Mouse (Mus musculus) cerebellum, adult 2 months (tissue): ENCODE data around the gene Rere.

Source experiments
- CTCF ChIP-seq: fragments of 200-500 bp; IDR thresholded peaks from 2 replicates; pipeline ENCODE4 v1.5.1; 2011; ENCODE audit warnings: low read depth, mild to moderate bottlenecking, control low read depth, low read length, moderate library complexity, borderline replicate concordance; ENCODE audit not compliant: insufficient read depth
- POLR2A ChIP-seq: fragments of 200-500 bp; IDR thresholded peaks from 2 replicates; pipeline ENCODE4 v1.6.1; 2011; ENCODE audit warnings: low read length, control low read depth, borderline replicate concordance; ENCODE audit not compliant: insufficient read depth

DNA sequence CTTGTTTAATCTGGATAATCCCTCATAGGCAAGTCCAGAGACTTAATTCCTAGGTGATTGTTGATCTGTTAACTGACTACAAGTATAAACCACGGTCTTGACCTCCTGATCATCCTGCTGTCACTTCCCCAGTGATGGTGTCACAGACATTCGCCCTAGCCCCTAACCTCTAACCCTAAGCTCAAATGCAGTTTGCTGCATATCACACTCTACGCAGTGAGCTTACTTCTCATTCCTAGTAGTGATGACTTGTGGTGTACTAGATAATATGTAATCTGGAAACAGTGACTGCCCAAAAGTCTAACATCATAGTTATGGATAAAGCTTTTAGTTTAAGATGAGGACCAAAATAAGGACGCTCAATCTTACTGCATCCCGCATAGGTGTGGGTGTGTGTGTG, 304.8 kb downstream of the Rere start:
- TF ChIP-seq CTCF (no peak), POLR2A (no peak)
